20 mouse cellular contexts compared by ENCODE assay signal in genomic region chr6:28749224-28749623, GRCm38 (mm10).
DNase-seq lines count a peak whose midpoint lies in the region; ATAC-seq and TF ChIP-seq lines count a peak whose summit lies in the region.
"Had no signal": no experiment of that assay in that cellular context is flagged by ENCODE, and none has a peak within 500 bp of the region (broad histone marks: within the 10 kb centered on the region; RNA-seq: fewer than 3 reads in every experiment).

No protein-coding gene starts in this region.

- H3K36me3 ChIP-seq in neural tube, embryonic 13.5 days, result peaks cover 7% of the 10 kb centered on the region; the same call in 1 of the 2 replicates
- H3K36me3 ChIP-seq: forebrain, embryonic 15.5 days; heart, embryonic 15.5 days; hindbrain, embryonic 15.5 days had no signal

- H3K4me1 ChIP-seq in cerebellum, adult 2 months (ENCODE audit: control insufficient read depth, insufficient read depth, low read length), result peaks cover 32% of the 10 kb centered on the region
- H3K4me1 ChIP-seq in neural tube, embryonic 13.5 days (replicated peaks), result peaks cover 64% of the 10 kb centered on the region
- H3K4me1 ChIP-seq: heart, embryonic 15.5 days had no signal

- peak in 1 of 2 experiments; percentile 36 for DNase-seq in cerebellum, adult 2 months
- no peak for DNase-seq in cerebellum, adult 18-20 months
- peak; percentile 37 for DNase-seq in heart, adult 11 months
- no peak for DNase-seq in heart, adult 8-10 months (ENCODE audit: low spot score)
- no peak for DNase-seq in neural tube, embryonic 10.5 days (ENCODE audit: extremely low spot score, low spot score)
- no peak for DNase-seq in ovary, postnatal 10 days (ENCODE audit: low spot score)
- DNase-seq: adrenal gland, postnatal 10 days; embryo, embryonic 11 days; gastrocnemius, postnatal 36 days; heart, adult 18-20 months; heart, postnatal 14 days had no signal

- no peak for TF ChIP-seq POLR2A in cerebellum, adult 2 months (IDR thresholded peaks at IDR 0.05; ENCODE audit: borderline replicate concordance, insufficient read depth, low read length)

- no peak overlapping the region for H3K4me2 ChIP-seq in neural tube, embryonic 13.5 days
- H3K4me2 ChIP-seq: embryonic facial prominence, embryonic 15.5 days; forebrain, embryonic 15.5 days; heart, embryonic 11.5 days; heart, embryonic 15.5 days; hindbrain, embryonic 15.5 days had no signal

- H3K27ac ChIP-seq in cerebellum, adult 2 months (ENCODE audit: insufficient read depth, low read length), result peak overlapping the region; percentile 74
- peak overlapping the region; percentile 24; the same call in 1 of the 2 replicates for H3K27ac ChIP-seq in neural tube, embryonic 13.5 days (replicated peaks)
- H3K27ac ChIP-seq: embryonic facial prominence, embryonic 15.5 days; forebrain, embryonic 10.5 days; forebrain, embryonic 15.5 days; heart, embryonic 15.5 days had no signal

- TF ChIP-seq CTCF in cerebellum, adult 2 months (IDR thresholded peaks at IDR 0.05; ENCODE audit: borderline replicate concordance, insufficient read depth, low read depth, low read length), result no peak

- no peak overlapping the region for H3K9ac ChIP-seq in neural tube, embryonic 13.5 days
- H3K9ac ChIP-seq: embryonic facial prominence, embryonic 15.5 days; forebrain, embryonic 15.5 days; heart, embryonic 15.5 days; hindbrain, embryonic 15.5 days had no signal

- H3K9me3 ChIP-seq in neural tube, embryonic 13.5 days, result no peaks in the 10 kb centered on the region
- H3K9me3 ChIP-seq: embryonic facial prominence, embryonic 15.5 days; forebrain, embryonic 10.5 days; forebrain, embryonic 15.5 days; heart, embryonic 15.5 days; hindbrain, embryonic 15.5 days had no signal

- H3K4me3 ChIP-seq in cerebellum, adult 2 months (replicated peaks; ENCODE audit: insufficient read depth, low read depth, low read length), result no peak overlapping the region
- H3K4me3 ChIP-seq in neural tube, embryonic 13.5 days, result no peak overlapping the region
- H3K4me3 ChIP-seq: embryonic facial prominence, embryonic 15.5 days; erythroblast, embryonic 14.5 days; forebrain, embryonic 10.5 days; forebrain, embryonic 15.5 days; heart, embryonic 15.5 days; hindbrain, embryonic 15.5 days had no signal

- 42% methylated on average over 3 of the region's 3 CpGs for whole genome bisulfite sequencing in cerebellum, adult 2 months
- WGBS in neural tube, embryonic 13.5 days, result 64% methylated on average over 3 of the region's 3 CpGs

- H3K27me3 ChIP-seq in cerebellum, adult 2 months (ENCODE audit: control insufficient read depth, insufficient read depth, low read length), result no peaks in the 10 kb centered on the region
- H3K27me3 ChIP-seq in neural tube, embryonic 13.5 days, result no peaks in the 10 kb centered on the region
- H3K27me3 ChIP-seq: embryonic facial prominence, embryonic 15.5 days; forebrain, embryonic 15.5 days; heart, embryonic 15.5 days; hindbrain, embryonic 15.5 days had no signal

- no peak for ATAC-seq in neural tube, embryonic 13.5 days (ENCODE audit: low read depth)
- ATAC-seq: forebrain, embryonic 15.5 days; intestine, embryonic 16.5 days had no signal
